Mouse (Mus musculus) G1E (cell line): ENCODE data around the gene Pkhd1.

Experiments
- CTCF ChIP-seq: IDR thresholded peaks from 2 replicates; pipeline ENCODE4 v1.5.1; 2012; ENCODE audit warnings: low read depth, low read length, inconsistent platforms, mixed read lengths
- GATA1 ChIP-seq: IDR thresholded peaks from 2 replicates; pipeline ENCODE4 v1.6.1; 2012; ENCODE audit warnings: borderline replicate concordance, low read length, inconsistent platforms, mixed read lengths
- GATA2 ChIP-seq: IDR thresholded peaks from 2 replicates; pipeline ENCODE4 v1.6.1; 2012; ENCODE audit warnings: low read depth, low read length, inconsistent platforms, borderline replicate concordance
- POLR2AphosphoS5 ChIP-seq: IDR thresholded peaks from 2 replicates; pipeline ENCODE4 v1.6.1; 2012; ENCODE audit warnings: low read depth, low read length, inconsistent platforms; ENCODE audit not compliant: insufficient replicate concordance
- TAL1 ChIP-seq: conservative IDR thresholded peaks from 2 replicates; pipeline ENCODE4 v1.6.1; 2012; ENCODE audit warnings: low read depth, low read length, inconsistent platforms, mixed read lengths

DNA sequence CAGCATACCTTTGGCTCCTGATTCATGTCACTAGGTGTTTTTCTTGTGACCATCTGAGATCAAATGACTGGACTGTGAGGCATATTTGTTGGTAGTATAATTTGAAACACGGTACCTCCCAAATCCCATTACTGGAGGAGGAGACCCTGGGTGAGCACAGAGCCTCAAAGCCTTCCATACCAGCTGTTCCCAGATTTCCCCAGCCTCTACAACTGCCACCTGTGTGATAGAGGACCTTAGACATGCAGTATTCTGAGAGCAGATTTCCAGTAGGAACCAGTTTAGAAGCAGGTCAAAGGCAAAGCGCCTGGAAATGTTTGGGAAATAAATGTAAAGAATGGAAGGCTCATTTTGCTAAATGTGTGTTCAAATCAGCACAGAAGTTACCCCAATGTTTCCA, 48.4 kb upstream of the Pkhd1 start:
- TF ChIP-seq GATA1 (no peak), CTCF (no peak), TAL1 (no peak), POLR2AphosphoS5 (no peak), GATA2 (no peak)
